Mouse (Mus musculus): ENCODE measurements around the gene Polg2.
"Not testable (repeated sequence)": the region's sequence is repeated elsewhere in the genome, so short reads cannot be mapped to it uniquely, and the experiment has no call there.

Gene Polg2

GRCm38 (mm10) chr11:106724916-106725235, 54.5 kb downstream of the Polg2 start:
- DNase-seq (ENCODE audit: low spot score), result not testable (repeated sequence)

- DNase-seq (ENCODE audit: low spot score), result no peak
Observed at GRCm38 (mm10) chr11:106724176-106724915, 55.0 kb downstream of the Polg2 start.

- DNase-seq (ENCODE audit: low spot score), result no peak
Observed at GRCm38 (mm10) chr11:106723611-106724125, 55.7 kb downstream of the Polg2 start.

- DNase-seq (ENCODE audit: low spot score), result no peak
Observed at GRCm38 (mm10) chr11:106722831-106723361, 56.4 kb downstream of the Polg2 start.

GRCm38 (mm10) chr11:106720379-106720778, 59.0 kb downstream of the Polg2 start:
- no peak for DNase-seq (ENCODE audit: low spot score)

Data from ovary, postnatal 14 days (tissue).